Mouse (Mus musculus): ENCODE results near the gene 4931406P16Rik.
"Not testable (repeated sequence)": the region's sequence is repeated elsewhere in the genome, so short reads cannot be mapped to it uniquely, and the experiment has no call there.

Gene 4931406P16Rik

DNA sequence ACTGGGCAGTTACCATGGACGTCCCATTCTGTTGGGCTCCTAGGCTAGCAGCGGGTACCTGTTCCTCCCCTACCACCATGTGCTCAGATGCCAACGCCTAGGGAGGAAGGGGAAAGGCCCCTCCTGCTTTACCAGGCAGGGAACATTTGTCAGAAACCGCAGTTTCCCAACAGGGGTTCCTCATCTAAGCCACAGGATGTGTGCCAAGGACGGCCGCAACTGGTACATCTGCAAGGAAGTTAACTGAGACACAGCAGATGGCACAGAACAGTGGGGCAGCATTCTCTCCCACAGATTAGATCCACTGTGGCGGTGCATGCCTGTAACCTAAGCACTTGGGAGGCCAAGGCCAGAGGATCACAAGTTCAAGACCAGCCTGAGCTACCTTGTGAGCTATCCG, 98.7 kb downstream of the 4931406P16Rik start:
- DNase-seq (ENCODE audit: low spot score in 2 of 2), result no peak

DNA sequence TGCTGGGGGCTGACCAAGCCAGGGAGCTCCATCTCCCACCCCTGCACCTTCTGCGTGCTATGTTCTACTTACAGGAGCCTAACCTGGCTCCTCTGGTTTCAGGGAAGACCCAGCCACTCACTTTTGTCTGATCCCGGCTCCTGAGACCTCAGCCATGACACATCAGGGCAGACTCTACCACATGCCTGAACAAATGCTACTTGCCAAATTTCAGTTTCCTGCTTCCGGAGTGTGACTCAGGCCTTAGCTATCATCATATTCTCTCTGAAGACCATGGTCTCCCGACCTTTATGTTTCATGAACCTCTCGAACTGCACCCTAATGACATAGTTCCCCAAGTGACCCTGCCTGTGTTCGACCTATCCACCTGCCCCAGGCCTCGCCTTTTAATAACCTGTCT, 100.1 kb downstream of the 4931406P16Rik start:
- DNase-seq (ENCODE audit: low spot score in 2 of 2), result no peak

DNA sequence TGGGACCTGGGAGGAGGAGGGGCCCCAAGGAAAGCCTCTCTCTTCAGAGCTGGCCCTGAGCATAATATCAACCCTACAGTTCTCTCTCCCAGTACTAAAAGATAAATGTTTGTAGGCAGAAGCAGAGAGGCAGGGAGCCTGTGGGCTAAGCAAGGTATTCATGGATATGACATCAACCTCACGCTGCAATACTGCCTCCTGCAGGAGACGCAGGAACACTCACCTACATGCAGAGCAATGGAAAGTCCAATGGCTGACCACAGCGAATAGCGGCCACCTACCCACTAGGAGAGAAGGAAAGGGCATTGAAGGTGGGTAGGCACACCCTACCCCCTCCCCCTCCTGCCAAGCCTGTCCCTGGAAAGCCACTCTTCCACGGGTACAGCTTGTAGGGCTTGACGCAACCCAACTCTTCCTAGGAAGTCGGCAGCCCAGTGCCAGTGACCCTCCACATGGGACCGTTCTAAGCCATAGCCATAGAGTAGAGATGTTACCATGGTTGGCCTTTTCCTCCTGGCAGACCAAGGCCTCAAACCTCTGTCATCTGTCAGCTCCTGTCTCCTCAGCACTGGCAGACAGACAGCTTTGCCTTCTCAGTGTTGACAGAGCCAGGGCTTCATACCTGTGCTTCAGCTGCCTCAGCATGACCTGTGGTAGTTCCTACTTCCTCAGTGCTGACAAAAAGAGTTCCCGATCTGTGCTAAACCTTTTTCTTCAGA, 105.2 kb downstream of the 4931406P16Rik start:
- DNase-seq (ENCODE audit: low spot score in 2 of 2), result no peak

DNA sequence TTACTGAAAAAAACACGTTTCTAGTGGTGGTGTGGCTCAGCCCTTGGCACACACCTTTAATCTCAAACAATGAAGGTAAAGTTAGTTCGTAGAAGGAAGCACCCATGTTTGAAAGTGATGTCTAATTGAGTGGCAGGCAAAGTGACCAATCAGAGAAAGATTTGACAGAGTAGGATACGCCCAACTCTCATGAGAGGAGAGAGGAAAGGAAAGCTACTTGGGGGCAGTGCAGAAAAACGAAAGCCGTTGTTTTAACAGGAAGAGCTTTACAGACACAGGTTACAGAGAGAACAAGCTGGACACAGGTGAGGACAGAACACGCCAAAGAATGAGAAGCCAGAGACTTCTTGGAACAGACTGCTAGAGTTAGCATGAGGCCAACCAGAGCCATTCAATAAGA, 107.0 kb downstream of the 4931406P16Rik start:
- DNase-seq (ENCODE audit: low spot score in 2 of 2), result no peak

DNA sequence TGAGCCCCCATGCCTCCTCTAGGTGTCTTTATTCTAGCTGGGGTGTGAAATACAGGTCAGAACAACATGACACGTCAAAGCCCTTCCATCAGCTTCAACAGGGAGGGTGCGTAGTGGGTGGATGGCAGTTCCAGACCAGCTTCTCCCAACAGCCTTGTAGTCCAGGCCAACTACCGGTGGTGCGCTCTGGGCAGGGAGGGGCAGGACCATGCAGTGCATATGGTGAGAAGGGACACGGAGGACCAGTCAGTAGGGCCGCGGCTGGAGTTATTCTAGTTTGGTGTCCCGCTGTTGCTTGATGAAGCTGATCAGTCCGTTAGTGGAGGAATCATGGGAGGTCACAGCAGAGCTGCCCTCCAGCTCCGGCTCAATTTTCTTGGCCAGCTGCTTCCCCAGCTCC, 111.2 kb downstream of the 4931406P16Rik start:
- not testable (repeated sequence) for DNase-seq (ENCODE audit: low spot score in 2 of 2)

DNA sequence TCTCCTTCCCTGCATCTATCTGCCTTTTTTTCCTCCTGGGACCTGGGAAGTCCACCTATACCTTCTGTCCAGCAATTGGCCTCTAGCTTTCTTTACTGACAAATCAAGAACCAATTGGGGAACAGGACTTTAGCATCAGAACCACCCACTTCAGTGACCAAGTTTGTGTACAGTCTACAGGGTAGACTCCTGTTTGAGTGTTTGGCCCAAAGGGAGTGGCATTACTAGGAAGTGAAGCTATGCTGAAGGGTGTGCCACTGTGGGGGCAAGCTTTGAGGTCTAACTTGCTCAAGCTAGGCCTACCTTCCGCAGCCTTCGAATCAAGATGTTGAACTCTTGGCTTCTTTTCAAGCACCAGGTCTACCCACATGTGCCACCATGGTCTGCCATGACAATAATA, 112.5 kb downstream of the 4931406P16Rik start:
- DNase-seq (ENCODE audit: low spot score in 2 of 2), result no peak

DNA sequence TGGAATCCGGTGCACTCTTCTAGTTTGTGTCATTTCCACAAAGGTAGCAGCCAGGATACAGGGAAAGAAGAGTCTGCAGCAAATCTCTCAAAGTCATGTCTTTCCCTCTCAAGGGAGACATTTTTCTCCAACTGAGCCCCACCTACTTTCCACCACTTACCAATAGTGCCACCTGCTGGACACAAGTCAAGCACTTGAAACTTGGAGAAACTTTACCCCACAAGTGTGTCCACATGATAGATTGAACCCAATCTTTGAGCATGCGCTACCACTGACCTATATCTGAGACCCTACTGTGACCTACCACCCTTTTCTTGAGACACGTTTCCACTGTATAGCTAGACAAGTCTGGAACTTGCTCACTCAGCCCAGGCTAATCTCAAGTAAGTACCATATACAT, 115.0 kb downstream of the 4931406P16Rik start:
- DNase-seq (ENCODE audit: low spot score in 2 of 2), result peak in 1 of 2 experiments; percentile 28

DNA sequence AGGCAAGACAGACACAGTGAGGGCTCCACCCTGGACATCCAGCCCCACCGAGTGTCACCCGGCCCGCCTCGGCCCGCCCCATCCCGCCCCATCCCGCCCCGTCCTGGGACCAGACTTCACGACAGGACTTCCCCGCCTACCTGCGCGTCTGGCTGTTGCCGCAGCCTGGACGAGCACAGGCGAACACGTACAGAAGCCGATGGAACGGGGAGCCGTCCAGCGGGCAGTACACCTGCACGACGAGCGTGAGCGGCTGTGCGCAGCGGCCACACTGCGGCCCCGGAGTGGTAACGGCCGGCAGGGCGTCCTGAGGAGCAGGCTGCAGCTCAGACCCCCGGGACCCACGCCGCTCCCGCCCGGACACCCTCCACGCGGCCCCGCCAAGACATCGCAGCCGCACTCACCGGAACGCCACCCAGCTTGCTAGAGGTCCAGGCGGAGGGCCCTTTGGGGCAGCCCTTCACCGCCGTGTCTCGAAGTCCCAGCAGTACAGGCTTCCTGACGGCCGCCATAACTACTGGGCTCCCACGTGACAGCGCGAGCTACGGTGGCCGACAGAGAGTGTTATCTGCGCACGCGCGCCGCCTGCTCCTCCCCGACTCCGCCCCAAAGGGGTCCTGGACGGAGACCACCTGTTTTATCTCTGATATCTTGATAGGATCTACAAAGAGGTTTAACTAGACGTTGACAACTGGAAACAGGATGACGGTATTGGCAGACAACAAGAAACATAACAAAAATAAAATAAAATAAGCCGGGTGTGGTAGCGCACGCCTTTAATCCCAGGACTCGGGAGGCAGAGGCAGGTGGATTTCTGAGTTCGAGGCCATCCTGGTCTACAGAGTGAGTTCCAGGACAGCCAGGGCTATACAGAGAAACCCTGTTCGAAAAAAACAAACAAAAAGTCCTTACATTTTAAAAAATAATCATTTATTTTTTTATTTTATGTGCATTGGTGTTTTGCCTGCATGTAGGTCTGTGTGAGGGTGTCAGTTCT, 116.9 kb downstream of the 4931406P16Rik start, which contains the start of gene Pdcd2l:
Pdcd2l (minus strand) TSS at position 530 of the 997 bp plus-strand sequence.
- DNase-seq (ENCODE audit: low spot score in 2 of 2), result peak; percentile 90 to 93

DNA sequence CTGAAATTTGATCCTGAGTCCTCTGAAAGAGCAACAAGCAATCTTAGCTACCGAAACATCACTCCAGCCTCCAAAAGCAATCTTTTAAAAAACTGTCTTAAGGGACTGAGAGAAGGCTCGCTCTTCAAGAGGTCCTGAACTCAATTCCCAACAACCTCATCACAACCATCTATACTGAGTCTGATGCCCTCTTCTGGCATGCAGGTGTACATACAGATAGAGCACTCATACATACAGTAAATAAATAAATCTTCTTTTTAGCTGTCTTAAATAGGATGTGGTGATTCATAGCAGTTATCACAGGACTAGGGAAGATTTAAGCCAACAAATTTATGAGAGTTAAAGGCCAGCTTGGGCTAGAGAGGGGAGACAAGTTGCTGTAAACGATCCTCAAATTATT, 117.7 kb downstream of the 4931406P16Rik start:
- DNase-seq (ENCODE audit: low spot score in 2 of 2), result no peak

DNA sequence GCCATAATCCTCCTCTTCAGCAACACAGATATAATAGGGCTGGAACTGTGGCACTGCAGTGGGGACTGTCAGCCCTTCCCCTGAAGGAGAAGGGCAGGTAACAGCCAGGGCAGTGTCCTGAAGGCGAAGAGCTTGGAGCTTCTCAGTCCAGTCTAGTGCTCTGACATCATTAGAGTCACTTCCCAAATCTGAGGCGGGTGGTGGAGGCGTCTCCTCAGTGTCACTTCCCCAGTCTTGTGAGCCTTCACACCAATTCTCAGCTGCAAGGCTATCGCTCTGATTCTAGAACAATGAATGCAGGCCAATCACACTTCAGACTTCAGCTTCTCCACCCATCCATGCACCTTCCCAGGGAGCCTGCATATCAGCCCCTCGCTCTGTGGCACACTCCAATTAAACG, 120.5 kb downstream of the 4931406P16Rik start:
- no peak for DNase-seq (ENCODE audit: low spot score in 2 of 2)

DNA sequence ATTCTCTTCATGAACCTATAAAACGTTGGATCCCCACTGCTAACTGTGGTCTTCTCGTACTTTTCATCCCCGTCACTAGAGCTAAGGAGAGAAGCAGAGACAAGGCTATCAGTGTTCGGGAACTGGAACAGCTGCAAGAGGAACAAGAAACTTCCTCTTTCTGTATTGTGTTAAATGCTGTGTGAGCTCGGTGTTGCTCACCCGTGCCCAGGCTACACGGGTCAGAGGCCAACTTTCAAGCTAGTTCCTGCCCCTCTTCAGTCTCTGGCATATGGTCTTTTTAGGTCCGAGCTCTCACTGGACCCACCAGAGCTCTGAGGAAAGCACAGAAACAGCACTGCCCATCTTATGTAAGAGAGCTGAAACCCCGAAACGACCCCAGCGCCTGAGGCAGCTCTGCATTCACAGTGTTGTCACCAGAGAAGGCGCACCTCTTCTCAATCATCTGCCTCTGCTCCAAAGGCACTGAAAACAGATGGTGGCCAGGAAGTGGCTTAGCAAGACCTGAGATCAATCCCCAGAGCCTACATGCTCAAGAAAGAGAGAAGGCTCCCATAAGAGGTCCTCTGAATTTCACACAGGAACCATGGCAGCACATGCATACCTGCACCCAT, 123.9 kb downstream of the 4931406P16Rik start:
- no peak for DNase-seq (ENCODE audit: low spot score in 2 of 2)
